Mouse (Mus musculus): Measurements from ENCODE around the gene Fam84b. TPM values are rescaled to one million over a fixed set of nuclear protein-coding genes. Genes with fewer than 3 reads are reported as not detected.
"Not testable (repeated sequence)": the region's sequence is repeated elsewhere in the genome, so short reads cannot be mapped to it uniquely, and the experiment has no call there.

Fam84b gene
- 1 to 10 TPM; 1.3 to 2.7 (median 1.7) TPM for polyA plus RNA-seq (2017; shearing (Covaris generic))

DNA sequence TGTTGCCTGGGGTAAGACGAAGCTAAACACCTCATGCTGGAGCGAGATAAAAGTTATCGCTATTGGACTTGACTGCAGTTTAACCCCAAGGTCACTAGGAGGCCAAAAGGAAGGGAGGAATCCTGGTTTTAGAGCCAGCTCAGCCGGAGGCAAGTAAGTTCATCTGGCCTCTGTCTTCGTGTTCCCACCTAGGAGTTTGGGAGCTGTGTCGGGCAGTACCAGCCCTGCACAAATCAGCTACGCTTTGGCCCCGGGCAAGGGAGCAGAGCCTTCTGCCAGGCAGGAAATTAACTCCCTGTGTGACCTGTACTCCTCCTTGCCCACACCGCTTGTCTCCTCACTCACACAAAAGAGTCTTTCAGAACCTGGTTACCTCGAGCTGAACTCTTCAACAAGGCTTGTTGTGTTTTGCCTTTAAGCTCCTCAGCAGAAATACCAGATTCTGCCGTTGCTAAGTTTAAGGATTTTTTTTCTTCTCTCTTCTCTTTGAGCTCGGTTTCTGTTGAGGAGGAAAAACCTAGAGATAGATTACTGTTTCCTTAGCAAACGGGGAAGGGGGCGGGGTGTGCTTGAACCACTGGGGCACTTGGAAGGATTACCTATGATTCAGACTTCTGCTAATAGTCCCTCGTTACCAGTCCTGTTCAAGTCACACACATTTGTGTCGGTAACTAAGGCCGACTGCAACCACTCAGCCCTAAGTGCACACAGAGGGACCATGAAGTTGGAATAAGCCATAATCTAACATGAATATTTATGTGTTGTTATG, at the start of gene Fam84b:
Fam84b (minus strand) TSS at position 548 of the 769 bp plus-strand sequence.
- ATAC-seq: no peak

DNA sequence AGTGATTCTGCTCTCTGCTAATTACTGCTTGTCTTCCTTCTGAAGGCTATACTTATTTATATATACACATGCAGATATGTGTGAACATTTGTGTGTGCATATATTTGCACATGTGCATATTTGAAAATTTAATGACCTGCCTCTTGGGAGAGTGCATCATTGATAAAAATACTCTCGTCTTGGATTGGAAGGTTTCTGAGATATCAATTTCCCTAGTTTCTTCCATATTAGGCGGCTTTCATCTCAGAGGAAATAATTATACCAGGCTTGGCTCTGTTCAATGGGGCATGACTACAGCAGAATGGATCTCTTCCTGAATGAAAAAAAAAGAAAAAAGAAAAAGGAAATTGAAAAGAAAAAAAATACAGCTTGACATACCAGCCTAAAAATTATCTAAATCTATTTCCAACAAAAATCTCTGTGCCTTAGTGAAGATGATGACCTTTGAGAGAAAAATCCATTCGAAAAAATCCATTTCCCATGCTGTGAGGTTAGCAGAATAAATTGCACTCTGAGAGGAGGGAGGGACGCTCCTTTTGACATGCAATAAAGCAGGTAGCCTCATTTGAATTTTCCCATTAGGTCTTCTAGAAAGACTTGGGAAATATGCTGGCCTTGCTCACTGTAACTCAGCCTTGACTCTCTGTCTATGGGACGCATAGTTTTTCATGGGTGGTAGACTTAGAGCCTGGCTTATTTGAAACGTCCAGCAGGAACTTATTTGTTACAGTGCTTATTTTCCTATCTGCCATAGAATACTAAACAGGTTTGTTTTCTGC, 44.8 kb upstream of the Fam84b start:
- ATAC-seq: no peak

DNA sequence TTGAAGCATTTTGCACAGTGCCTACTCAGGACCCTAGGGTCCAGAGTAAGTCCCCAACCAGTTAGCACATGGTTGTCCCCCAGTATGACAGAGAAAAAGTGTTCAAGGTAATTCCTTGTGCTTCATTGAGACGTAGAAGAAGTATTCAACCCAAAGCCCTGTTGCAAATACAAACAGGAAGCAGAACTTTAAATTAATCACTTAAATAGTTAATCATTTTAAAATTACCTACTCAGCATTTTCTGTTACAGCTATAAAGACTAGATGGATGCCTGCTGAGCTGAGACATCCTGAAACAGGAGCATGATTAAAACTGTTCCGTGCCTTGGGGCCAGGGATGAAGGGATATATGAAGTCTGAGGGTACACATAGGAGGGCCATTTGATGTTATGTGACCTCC, 42.5 kb upstream of the Fam84b start:
- no peak for ATAC-seq

DNA sequence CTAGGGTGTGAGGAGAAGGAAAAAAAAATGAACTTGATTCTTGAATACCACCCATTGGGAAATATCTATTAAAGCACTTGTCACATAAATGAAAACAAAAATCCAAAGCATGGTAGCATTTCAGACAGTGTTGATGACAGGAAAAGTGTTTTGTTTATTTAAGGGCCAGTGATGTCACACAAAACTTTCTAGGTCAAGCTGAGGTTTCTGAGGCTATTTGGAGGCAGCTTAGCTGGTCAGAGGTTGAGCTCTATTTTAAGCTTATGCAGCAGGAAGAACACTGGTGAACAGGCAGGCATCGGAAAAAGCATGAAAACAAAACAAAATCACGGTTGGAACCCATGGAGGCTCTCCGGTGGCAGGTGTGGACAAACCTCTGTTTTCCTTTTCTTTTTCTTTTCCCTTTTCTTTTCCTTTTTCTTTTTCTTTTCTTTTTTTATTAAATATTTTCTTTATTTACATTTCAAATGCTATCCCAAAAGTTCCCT, 39.4 kb upstream of the Fam84b start:
- ATAC-seq: no peak

DNA sequence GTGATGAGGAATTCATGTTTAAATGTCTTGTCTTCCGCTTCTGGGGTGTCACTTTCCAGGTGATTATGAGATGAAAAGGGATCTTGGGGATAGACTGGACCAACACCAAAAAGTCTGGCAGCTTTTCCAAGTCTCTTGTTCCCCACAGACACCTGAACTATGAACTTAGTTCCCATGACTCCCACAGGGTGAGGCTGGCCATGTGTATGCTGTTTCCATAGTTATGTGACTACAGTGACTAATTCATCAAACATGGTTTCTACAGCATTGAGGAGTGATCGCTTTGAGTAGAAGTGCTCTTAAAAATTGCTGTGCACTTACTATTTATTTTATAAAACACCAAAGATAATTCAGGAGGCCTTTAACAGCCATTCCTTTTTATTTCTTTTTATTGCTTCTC, 35.1 kb upstream of the Fam84b start:
- no peak for ATAC-seq

DNA sequence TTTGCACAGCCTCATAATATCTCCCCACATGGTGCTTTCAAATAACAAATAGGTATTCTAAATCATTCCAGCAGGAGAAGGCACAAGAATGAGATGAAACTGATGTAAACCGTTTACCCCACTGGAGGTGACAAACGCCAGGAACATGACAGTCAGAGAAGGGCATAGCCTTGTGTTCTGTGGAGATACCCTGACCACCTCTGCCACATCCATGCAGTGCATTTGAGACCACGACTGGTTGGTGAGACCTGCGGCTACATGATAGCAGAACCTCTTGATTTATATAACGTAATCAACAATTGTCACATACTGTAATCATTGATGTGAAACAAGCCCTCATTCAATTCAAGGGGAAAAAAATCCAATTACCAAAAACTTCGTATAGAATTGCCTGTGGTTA, 22.1 kb upstream of the Fam84b start:
- ATAC-seq: no peak

DNA sequence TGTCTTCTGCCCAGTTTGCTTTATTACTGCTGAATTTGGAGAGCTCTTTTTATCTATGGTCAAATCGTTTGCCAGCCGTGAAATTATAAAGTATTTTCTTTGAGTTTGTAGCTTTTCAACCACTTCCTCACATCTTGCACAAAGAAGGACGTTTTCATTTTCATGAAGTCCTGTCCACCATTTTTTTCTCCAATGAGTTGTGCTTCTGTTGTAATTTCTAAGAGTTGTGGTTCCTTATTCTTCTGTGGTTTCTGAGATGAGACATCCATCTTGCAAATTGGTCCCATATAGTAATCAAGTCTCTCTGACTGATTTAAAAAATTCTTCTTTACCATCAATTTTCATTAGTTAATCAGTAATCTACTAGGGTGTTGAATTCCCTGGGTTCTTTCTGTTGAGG, 8.8 kb upstream of the Fam84b start:
- ATAC-seq: no peak

DNA sequence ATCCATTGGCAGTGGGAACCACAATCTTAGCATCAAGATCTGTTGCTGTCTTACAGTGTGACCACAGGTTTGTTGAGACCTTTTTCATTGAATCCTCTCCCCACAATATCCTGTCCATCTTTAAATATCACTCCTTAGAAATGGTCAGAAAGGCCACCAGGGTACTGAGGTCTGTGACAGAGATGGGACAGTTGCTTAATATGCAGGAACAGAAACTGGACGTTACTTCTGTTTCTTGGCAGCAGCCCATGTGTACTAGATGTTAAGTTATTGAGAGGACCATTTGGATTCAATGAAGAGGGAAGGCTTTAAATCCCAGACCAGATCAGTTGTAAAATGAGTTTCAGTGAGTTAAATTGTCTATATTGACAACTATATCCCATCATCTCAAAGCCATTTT, 1.5 kb upstream of the Fam84b start:
- ATAC-seq: no peak

DNA sequence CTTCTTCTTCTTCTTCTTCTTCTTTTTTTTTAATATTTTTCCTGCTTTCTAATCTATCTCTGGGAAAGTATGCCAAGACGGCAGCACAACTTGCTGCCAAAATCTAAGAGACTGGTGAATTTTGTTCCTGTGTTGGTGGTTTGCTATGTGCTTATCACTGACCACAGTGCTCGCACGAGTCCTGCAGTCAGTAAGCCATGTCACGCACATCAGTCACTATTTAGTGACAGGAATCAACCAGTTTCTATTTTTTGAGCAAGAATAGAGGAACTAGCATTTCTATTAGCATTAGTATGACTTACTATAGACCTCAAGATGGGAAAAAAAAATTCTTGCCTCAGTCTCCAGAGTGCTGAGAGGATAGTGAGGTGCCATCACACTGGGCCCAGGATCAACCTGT, 573 bp upstream of the Fam84b start:
- ATAC-seq: no peak

DNA sequence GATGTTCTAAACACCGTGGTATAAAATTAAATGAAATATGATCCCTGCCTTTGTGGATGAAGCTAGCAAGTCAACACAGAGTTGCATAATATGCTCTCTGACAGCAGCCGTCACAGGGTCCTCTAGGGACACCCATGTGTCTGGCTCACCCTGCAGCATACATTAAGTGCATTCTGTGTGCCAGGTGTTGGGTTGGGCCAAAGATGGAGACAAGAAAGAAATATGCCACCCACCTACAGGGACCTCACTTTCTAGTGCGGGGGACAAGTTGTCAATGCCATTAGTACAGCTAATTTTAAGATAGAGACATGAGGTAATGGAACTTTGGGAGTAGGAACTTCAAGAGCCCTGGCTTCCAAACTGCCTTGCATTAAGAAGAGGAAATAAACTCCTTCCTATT, 4.9 kb downstream of the Fam84b start:
- ATAC-seq: no peak

DNA sequence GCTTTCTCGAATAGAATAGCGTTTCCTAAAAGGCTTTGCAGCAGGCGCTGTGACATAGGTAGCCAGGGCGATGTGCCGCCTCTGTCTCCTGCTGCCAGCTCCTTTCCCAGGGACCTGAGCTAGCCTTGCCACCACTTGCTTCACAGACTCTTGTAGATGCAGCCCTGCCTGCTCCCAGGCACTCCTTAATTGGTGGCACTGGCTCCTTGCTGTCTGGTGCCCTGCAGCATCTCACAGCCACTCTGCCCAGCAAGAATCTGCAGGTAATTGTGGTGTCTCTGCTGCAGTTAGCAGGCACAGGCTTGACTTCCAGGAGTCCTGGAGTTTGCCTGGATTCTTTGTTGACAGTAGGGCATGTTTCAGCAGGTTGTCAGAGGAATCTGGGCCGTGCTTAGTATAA, 7.3 kb downstream of the Fam84b start:
- ATAC-seq: no peak

DNA sequence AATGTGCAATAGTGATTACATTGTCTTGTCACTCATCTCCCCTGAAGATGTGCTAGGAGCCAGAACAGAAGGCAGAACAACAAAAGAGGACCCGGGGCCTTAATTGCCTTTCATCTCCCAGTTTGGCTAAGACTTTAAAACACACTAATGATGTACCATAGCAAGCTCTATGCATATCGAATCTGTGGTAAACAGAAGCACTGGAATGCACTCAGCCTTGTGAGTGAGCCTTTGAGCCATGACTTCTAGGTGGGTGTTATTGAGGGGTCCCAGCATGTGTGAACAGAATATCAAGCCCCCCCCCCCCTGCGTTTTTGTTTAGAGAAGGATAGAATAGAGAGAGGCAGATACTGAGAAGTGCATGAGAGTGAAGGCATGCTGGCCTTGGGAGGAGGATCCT, 7.7 kb downstream of the Fam84b start:
- ATAC-seq: no peak

DNA sequence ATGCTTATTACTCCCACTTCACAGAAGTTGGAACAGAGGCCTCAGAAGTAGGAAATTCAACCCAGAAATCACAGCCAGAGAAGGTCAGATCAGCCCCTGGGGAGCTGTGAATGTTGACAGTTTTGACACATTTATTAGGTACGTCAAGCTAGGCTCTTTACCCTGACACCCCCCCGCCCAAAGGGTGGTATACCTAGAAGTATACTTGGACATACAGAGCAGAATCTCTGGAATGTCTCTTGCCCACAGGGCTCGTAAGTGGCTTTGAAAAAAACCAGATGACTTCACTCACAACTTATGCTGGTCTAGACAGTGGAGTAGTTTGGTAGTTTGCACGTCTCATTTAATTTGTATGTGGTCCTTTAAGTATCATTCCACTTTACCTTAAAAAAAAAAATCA, 11.8 kb downstream of the Fam84b start:
- ATAC-seq: no peak

DNA sequence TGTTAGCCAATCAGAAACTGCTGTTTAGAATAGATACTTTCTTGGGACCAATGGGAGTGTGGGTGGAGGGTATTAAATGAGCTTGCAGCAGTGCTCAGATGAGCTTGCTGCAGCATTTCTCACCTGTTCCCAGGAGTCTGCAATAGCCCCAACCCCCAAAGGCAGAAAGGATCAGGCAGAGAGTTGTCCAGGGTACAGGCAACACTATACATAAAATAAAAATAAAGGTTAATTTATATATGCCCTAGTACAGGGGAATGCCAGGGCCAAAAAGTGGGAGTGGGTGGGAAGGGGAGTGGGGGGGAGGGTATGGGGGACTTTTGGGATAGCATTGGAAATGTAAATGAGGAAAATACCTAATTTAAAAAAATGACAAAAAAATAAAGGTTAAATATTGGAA, 12.3 kb downstream of the Fam84b start:
- not testable (repeated sequence) for ATAC-seq

DNA sequence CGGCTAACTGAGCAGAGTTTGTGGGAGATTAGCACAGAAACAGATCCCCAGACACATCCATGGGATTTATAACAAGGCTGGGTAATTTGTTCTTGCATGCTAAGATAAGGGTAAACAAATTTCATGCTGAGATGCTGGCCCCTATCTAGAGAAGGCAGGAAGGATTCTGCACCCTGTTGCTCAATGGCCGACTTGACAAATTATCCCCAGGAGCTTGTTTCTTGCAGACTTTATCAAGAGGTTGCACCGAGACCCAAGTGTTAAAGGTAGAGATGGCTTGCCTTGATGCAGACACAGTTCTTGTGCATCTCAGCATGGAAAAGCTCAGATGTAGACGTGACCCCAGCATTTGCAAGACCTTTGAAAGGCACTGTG, 13.3 kb downstream of the Fam84b start:
- no peak for ATAC-seq

DNA sequence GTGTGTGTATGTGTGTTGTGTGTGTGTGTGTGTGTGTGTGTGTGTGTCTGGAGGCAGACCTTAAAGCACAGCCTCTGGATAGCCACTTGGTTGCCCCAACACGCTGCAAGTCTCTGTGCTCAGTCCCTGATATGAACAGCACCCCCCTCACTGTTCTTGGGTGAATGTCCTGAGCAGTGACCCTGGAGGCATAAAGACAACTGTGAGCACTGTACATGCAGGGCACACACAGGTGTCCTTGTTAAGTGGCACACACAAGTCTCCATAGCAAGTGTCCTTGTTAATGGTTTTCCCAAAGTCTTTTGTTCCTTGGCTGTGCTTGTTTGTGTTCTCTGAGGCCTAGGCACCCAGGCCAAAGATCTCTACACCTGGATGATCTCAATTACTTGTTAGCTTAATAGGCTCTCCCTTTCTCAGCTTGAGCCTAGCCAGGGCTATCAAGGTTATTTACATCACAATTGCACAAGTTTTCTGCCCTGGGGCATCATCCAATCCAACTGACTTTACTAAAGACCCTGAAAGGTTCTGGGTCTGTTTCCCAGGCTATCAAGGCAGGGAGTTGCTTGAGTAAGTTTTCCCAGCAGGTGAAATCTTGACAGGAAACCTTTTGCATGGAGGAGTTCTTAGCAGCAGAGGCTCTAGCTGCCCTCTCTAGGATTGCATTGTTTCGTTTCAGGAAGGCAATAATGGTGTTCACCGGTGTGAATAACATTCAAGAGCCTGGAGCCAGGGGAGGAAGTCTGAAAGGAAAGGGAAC, 13.9 kb downstream of the Fam84b start:
- ATAC-seq: no peak

DNA sequence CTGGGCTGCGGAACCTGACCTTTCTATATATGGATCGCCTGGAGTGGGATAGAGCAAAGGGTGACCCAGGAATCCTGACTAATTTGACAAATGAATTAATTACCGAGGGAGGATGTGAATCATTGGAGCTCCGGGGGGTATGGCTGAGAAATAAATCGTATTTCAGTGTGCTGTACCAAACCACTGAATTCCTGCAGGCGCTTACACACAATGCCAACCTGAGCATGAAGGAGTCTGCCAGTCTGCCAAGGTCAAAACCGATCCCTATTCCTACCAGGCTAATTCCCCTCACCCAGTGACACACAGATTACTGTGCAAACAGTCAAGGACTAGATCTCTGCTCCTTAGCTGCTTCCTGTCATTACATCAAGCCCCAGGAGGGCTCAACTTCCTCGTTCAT, 15.4 kb downstream of the Fam84b start:
- ATAC-seq: no peak

DNA sequence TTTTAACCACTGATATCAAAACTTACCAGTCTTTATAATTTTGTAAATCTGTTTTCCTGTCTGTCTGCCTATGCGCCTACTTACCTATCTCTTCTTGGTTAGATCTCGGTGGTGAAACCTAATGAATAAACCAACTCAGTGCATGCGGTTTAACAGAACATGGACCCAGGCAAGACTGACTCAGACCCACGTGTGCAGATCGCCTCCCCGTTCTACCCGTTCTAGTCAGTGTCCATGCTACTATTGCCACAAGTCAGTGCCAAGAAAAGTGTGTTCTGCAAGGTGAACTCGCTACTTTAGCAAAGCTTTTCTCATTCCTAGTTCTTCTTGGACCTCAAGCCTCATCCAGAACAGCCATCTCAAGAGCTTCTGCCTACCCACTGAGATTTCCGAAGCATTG, 15.9 kb downstream of the Fam84b start:
- ATAC-seq: no peak

DNA sequence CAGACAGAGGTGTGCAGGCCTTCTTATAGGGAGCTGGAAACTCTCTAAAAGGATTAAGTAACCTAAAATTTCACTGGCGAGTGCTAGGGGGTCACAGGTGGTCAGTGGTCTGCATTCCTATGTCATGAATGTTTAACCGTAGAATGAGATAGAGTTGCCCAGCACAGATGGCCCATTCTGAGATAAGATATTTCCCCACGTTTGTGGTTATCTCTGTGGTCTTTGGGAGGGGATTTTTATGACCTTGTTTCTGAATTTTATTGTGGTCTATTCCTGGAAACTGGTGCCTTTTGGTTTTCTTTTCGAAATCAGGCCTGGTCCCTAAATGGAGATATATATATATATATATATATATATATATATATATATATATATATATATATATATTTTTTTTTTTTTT, 17.3 kb downstream of the Fam84b start:
- ATAC-seq: no peak

DNA sequence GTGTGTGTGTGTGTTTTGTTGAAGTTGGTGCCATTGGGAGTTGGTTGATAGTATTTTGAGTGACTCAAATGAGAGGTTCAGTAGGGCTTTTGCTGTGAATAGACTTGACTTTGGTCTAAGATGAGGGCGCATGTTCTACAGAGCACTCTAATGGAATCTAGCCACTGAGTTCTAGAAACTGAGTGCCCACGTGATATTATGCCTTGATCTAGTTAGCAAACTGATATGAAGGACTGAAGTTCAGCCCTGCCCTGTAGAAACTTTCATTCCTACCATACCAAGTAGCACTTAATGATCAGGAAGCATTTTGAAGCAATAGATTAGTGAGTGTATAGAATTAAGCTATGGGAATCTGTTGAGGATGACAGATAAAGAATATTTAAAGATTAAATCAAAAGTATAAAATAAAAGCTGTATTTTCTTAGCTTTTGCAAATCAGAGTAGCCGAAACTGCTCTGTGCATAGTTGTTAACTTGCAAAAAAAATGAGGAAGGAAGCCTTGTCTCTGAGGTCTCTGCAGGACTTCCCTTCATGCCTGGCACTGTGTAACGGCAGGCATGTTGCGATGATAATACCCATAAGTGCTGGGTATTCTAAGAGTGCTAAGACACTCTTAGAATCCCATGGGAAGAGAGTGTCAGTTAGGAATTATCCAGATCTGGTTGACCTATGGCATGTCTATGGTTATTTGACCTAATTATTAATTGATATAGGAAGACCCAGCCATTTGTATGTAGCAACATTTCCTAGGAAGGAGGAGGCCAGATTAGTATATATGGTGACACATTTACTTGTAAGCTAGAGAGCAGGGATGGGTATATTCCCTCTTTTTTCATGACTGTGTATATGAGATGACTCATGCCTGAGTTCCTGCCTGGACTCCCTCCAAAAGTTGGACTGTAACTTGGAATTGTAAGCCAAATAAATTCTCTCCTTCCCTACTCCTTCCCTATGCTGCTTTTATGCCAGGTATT, 18.7 kb downstream of the Fam84b start:
- no peak for ATAC-seq

DNA sequence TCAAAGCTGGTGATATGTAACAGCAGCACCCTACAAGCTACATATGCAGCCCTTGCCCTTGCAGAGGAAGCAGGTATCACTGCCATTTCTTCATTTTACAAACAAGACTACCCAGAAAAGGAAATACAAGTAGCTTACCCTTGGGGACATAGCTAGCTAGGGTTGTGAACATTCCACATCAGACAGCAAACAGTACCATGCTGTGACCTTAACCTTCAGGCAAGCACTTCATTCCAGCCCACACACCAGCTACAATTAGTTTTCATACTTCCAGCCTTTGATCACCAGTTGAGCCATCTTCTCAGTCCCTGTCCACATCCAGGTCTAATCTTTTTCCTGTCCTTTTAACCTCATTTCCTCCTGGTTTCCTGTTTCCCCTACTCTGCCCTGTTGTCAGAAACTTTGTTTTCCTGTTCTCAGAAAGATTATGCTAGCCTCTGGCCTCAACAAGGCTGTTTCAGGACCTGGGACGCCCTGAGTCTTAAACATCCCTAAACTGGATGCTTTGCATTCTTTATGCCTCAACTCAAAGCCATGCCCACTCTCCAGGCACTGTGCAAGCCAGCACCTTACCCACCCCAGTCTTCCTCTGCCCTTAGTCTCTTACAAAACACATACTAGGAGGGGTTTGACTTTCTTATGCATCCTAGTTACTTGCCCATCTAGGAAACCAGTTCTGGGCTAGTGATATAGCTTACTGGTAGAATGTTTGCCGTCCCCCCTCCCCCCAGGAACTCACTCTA, 19.9 kb downstream of the Fam84b start:
- no peak for ATAC-seq
